Mouse (Mus musculus): Measurements from ENCODE around the gene Arl3. TPM values are rescaled to one million over a fixed set of nuclear protein-coding genes. Genes with fewer than 3 reads are reported as not detected.

Arl3 gene
- polyA plus RNA-seq, 1 experiment, result 21.6 TPM

DNA sequence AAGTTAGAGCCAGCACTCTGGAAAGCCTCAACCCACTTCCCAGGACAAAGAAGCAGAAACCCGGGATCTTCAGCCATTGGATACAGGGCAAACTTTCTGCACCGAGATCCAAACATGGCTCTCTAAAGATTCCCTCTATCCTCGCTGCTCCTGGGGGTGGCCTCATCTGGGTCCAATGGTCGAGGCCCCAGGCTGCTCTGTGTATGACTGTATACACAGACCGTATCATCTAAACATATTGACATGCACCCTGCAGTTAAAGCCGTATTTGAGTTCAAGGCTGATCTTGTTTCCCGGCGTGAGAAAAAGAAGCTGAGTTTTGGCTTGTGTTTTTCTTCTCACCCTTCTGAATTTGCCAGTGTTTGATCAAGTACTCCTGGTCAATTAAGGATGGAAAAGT is 30.2 kb downstream of the Arl3 start:
- TF ChIP-seq POLR2A (IDR thresholded peaks at IDR 0.05; ENCODE audit: control insufficient read depth, extremely low read depth, insufficient read depth, low read length, poor library complexity) (no peak), CTCF (IDR thresholded peaks at IDR 0.05; ENCODE audit: borderline replicate concordance, control insufficient read depth, extremely low read depth, insufficient read depth, low read length, poor library complexity) (no peak)
- Histone ChIP-seq H3K4me1 (replicated peaks; ENCODE audit: control insufficient read depth, insufficient read depth, low read length) (no peaks in the 10 kb centered on the region), H3K4me3 (ENCODE audit: control insufficient read depth, insufficient read depth, low read length) (no peak overlapping the region), H3K27me3 (ENCODE audit: control insufficient read depth, insufficient read depth, low read length) (no peaks in the 10 kb centered on the region), H3K27ac (ENCODE audit: control insufficient read depth, insufficient read depth, low read length) (no peak overlapping the region), H3K36me3 (ENCODE audit: control insufficient read depth, insufficient read depth, low read length) (no peaks in the 10 kb centered on the region)
- 97% methylated on average over 8 of the region's 8 CpGs for WGBS
- DNase-seq, result no peak

DNA sequence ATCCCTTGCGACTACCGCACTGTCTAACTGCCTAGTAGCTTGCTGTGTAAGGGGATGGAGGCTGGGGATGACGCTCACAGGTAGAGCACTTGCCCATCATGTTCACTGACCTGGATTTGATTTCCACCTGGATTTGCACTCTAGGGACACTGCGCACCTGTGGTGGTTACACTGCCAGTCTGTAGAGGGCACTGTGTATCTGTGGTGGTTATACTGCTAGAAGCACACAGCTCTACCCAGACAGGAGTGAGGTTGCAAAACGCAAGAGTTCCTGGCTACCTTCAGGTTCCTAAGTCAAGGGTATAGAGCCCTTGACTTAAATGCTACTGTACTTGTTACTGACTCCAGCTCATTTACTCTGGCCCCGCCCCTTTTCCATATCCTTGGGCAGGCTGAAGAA is 34.8 kb downstream of the Arl3 start:
- no peak for DNase-seq
- 0 out of 2 replicates have a peak, but pooled peaks cover 2% of the 10 kb centered on the region for H3K4me1 ChIP-seq (replicated peaks; ENCODE audit: control insufficient read depth, insufficient read depth, low read length)
- 90% methylated on average over 6 of the region's 6 CpGs for WGBS
- no peaks in the 10 kb centered on the region for H3K36me3 ChIP-seq (ENCODE audit: control insufficient read depth, insufficient read depth, low read length)
- no peaks in the 10 kb centered on the region for H3K27me3 ChIP-seq (ENCODE audit: control insufficient read depth, insufficient read depth, low read length)
- H3K27ac ChIP-seq (ENCODE audit: control insufficient read depth, insufficient read depth, low read length), result no peak overlapping the region
- H3K4me3 ChIP-seq (ENCODE audit: control insufficient read depth, insufficient read depth, low read length), result no peak overlapping the region
- TF ChIP-seq CTCF (IDR thresholded peaks at IDR 0.05; ENCODE audit: borderline replicate concordance, control insufficient read depth, extremely low read depth, insufficient read depth, low read length, poor library complexity) (no peak), POLR2A (IDR thresholded peaks at IDR 0.05; ENCODE audit: control insufficient read depth, extremely low read depth, insufficient read depth, low read length, poor library complexity) (no peak)

DNA sequence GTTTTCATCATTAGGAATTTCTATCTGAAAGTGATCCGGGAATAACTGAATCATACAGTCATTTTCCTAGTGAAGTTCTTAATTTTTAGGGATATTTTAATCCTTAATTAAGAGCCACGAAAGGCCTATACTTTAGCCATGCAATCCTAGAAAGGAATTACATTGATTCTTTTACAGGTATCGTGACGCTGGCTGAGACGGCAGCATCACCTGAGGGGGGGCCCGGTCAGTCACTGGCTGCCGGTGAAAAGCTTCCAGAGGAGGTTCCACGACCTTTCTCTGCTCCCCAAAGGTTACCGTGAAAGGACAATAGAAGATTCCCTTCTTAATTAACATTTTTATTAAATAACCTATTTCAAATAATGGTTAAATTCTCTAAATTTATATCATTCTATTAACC is 35.6 kb downstream of the Arl3 start:
- H3K4me1 ChIP-seq (replicated peaks; ENCODE audit: control insufficient read depth, insufficient read depth, low read length), result peaks cover 10% of the 10 kb centered on the region
- 98% methylated on average over 9 of the region's 9 CpGs for WGBS
- DNase-seq, result no peak
- H3K27me3 ChIP-seq (ENCODE audit: control insufficient read depth, insufficient read depth, low read length), result no peaks in the 10 kb centered on the region
- H3K27ac ChIP-seq (ENCODE audit: control insufficient read depth, insufficient read depth, low read length), result no peak overlapping the region
- TF ChIP-seq POLR2A (IDR thresholded peaks at IDR 0.05; ENCODE audit: control insufficient read depth, extremely low read depth, insufficient read depth, low read length, poor library complexity) (no peak), CTCF (IDR thresholded peaks at IDR 0.05; ENCODE audit: borderline replicate concordance, control insufficient read depth, extremely low read depth, insufficient read depth, low read length, poor library complexity) (no peak)
- H3K4me3 ChIP-seq (ENCODE audit: control insufficient read depth, insufficient read depth, low read length), result no peak overlapping the region
- no peaks in the 10 kb centered on the region for H3K36me3 ChIP-seq (ENCODE audit: control insufficient read depth, insufficient read depth, low read length)

DNA sequence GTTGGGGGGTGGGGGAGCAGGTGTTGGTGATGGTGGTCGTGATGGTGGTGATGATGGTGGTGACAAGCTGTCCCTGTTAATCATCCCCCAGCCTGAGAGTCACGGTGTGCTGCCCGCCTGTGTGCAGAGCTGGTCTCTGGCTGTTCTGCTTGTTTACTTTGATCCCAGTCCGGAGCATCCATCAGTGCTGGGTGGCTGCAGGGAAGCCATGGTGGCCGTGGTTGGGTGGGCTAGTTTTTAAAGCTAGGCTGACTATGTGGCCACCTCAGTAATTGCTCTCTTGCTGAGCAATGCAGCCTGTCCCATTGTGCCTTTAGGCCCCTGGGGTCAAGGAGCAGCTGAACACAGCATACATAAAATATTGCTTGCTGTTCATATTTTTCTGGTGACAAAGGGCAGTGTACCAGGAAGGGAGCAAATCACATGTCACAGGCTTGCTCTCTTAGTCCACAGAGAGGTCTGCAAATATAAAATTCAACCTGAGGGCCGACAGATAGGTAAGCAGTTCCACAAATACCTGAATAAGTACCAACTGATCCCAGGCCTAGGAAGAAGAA is 38.4 kb downstream of the Arl3 start:
- no peak overlapping the region for H3K27ac ChIP-seq (ENCODE audit: control insufficient read depth, insufficient read depth, low read length)
- no peak for DNase-seq
- H3K36me3 ChIP-seq (ENCODE audit: control insufficient read depth, insufficient read depth, low read length), result no peaks in the 10 kb centered on the region
- WGBS, result 83% methylated on average over 6 of the region's 6 CpGs
- H3K4me1 ChIP-seq (replicated peaks; ENCODE audit: control insufficient read depth, insufficient read depth, low read length), result peaks cover 34% of the 10 kb centered on the region
- TF ChIP-seq POLR2A (IDR thresholded peaks at IDR 0.05; ENCODE audit: control insufficient read depth, extremely low read depth, insufficient read depth, low read length, poor library complexity), result no peak
- no peak for TF ChIP-seq CTCF (IDR thresholded peaks at IDR 0.05; ENCODE audit: borderline replicate concordance, control insufficient read depth, extremely low read depth, insufficient read depth, low read length, poor library complexity)
- no peaks in the 10 kb centered on the region for H3K27me3 ChIP-seq (ENCODE audit: control insufficient read depth, insufficient read depth, low read length)
- H3K4me3 ChIP-seq (ENCODE audit: control insufficient read depth, insufficient read depth, low read length), result no peak overlapping the region

DNA sequence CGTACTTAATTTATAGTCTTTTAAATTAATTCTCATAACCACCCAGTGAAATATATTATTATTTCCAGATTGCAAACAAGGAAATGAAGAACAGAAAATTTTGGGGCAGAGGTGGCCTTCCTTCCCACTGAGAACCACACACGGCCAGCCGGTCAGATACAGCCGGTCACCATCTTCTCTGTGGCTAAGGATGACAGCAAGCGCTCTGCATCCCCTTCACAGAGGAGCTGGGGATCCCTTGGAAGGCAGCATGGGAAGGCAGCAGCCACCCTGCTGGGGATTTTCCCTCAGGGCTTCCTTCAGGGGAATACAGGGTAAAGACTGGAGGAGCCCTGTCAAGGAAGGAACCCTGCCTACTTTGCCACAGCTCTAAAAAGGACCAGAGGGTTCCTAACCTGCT is 39.5 kb downstream of the Arl3 start:
- Histone ChIP-seq H3K4me3 (ENCODE audit: control insufficient read depth, insufficient read depth, low read length) (no peak overlapping the region), H3K4me1 (replicated peaks; ENCODE audit: control insufficient read depth, insufficient read depth, low read length) (peaks cover 45% of the 10 kb centered on the region), H3K27me3 (ENCODE audit: control insufficient read depth, insufficient read depth, low read length) (no peaks in the 10 kb centered on the region), H3K36me3 (ENCODE audit: control insufficient read depth, insufficient read depth, low read length) (no peaks in the 10 kb centered on the region), H3K27ac (ENCODE audit: control insufficient read depth, insufficient read depth, low read length) (no peak overlapping the region)
- TF ChIP-seq CTCF (IDR thresholded peaks at IDR 0.05; ENCODE audit: borderline replicate concordance, control insufficient read depth, extremely low read depth, insufficient read depth, low read length, poor library complexity) (no peak), POLR2A (IDR thresholded peaks at IDR 0.05; ENCODE audit: control insufficient read depth, extremely low read depth, insufficient read depth, low read length, poor library complexity) (no peak)
- DNase-seq, result no peak
- WGBS, result 97% methylated on average over 5 of the region's 5 CpGs

DNA sequence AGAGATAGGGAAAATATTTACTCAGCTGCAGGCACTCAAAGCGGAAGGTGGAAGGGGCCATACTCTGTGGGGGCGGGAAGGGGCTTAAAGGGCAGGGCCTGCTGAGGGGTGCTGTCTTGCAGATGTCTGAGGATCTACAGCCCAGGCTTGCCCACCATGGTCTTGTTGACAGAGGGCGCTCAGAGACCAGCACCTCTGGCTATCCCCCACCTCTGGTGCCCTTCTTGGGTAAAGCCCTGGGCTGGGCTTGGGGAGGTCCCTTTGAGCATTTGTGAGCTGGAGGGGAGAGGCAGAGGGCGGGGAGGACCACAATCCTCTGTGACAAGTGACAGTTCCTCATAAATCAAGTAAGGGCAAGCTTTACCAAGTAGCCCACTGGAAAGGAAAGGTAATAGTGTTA is 39.9 kb downstream of the Arl3 start:
- Histone ChIP-seq H3K27me3 (ENCODE audit: control insufficient read depth, insufficient read depth, low read length) (no peaks in the 10 kb centered on the region), H3K27ac (ENCODE audit: control insufficient read depth, insufficient read depth, low read length) (no peak overlapping the region), H3K4me1 (replicated peaks; ENCODE audit: control insufficient read depth, insufficient read depth, low read length) (peaks cover 50% of the 10 kb centered on the region), H3K4me3 (ENCODE audit: control insufficient read depth, insufficient read depth, low read length) (no peak overlapping the region), H3K36me3 (ENCODE audit: control insufficient read depth, insufficient read depth, low read length) (no peaks in the 10 kb centered on the region)
- no peak for DNase-seq
- WGBS, result 93% methylated on average over 4 of the region's 4 CpGs
- TF ChIP-seq CTCF (IDR thresholded peaks at IDR 0.05; ENCODE audit: borderline replicate concordance, control insufficient read depth, extremely low read depth, insufficient read depth, low read length, poor library complexity) (no peak), POLR2A (IDR thresholded peaks at IDR 0.05; ENCODE audit: control insufficient read depth, extremely low read depth, insufficient read depth, low read length, poor library complexity) (no peak)

Measured in thymus, adult 2 months (tissue).